12 mouse cellular contexts compared by ENCODE assay signal in genomic region chr11:60127863-60128512, GRCm38 (mm10). TPM values are rescaled to one million over a fixed set of nuclear protein-coding genes. Genes with fewer than 3 reads are reported as not detected.
A peak's percentile ranks its signal among the peaks of the same experiment; 100 is the strongest.
DNase-seq lines count a peak whose midpoint lies in the region; ATAC-seq and TF ChIP-seq lines count a peak whose summit lies in the region.
"Had no signal": no experiment of that assay in that cellular context is flagged by ENCODE, and none has a peak within 500 bp of the region (broad histone marks: within the 10 kb centered on the region; RNA-seq: fewer than 3 reads in every experiment).

No protein-coding gene starts in this region.

- H3K27ac ChIP-seq in hindbrain, embryonic 10.5 days = peak overlapping the region; percentile 64
- H3K27ac ChIP-seq in hindbrain, embryonic 12.5 days = no peak overlapping the region; the same call in 1 of the 2 replicates
- 0 out of 2 replicates have a peak overlapping the region, but pooled peaks have one; percentile 4 for H3K27ac ChIP-seq in midbrain, embryonic 12.5 days (replicated peaks)
- H3K27ac ChIP-seq in midbrain, embryonic 13.5 days = no peak overlapping the region
- H3K27ac ChIP-seq in embryonic fibroblast, embryonic 13.5 days (ENCODE audit: insufficient read depth, low read length) = peak overlapping the region; percentile 4; the same call in 1 of the 2 replicates
- H3K27ac ChIP-seq in stomach, embryonic 15.5 days = no peak overlapping the region; the same call in 1 of the 2 replicates
- no peak overlapping the region for H3K27ac ChIP-seq in midbrain, postnatal 0 days (ENCODE audit: low read depth, low read length)

- H3K4me3 ChIP-seq in hindbrain, embryonic 10.5 days = peak overlapping the region; percentile 18
- H3K4me3 ChIP-seq in hindbrain, embryonic 12.5 days = no peak overlapping the region
- no peak overlapping the region for H3K4me3 ChIP-seq in midbrain, embryonic 12.5 days
- no peak overlapping the region for H3K4me3 ChIP-seq in midbrain, embryonic 13.5 days (replicated peaks)
- H3K4me3 ChIP-seq in embryonic fibroblast, embryonic 13.5 days (ENCODE audit: insufficient read depth, low read length) = no peak overlapping the region
- H3K4me3 ChIP-seq in stomach, embryonic 15.5 days (replicated peaks) = no peak overlapping the region
- no peak overlapping the region for H3K4me3 ChIP-seq in midbrain, postnatal 0 days (ENCODE audit: low read depth, low read length)

- TF ChIP-seq CTCF in embryonic fibroblast, embryonic 13.5 days (IDR thresholded peaks at IDR 0.05; ENCODE audit: borderline replicate concordance, insufficient read depth, low read length) = no peak
- no peak for TF ChIP-seq CTCF in midbrain, postnatal 0 days (IDR thresholded peaks at IDR 0.05)

- no peak for DNase-seq in hindbrain, embryonic 10.5 days (ENCODE audit: low spot score)
- DNase-seq in midbrain, postnatal 0 days (ENCODE audit: low spot score) = no peak
- DNase-seq: cerebellum, postnatal 25 days; heart, adult 11 months had no signal

- H3K9ac ChIP-seq in hindbrain, embryonic 12.5 days = no peak overlapping the region
- no peak overlapping the region for H3K9ac ChIP-seq in midbrain, embryonic 12.5 days (replicated peaks)
- H3K9ac ChIP-seq in midbrain, embryonic 13.5 days (replicated peaks) = no peak overlapping the region
- no peak overlapping the region for H3K9ac ChIP-seq in stomach, embryonic 15.5 days
- H3K9ac ChIP-seq in midbrain, postnatal 0 days (replicated peaks; ENCODE audit: low read length, poor library complexity, severe bottlenecking) = no peak overlapping the region

- H3K4me1 ChIP-seq in hindbrain, embryonic 10.5 days (replicated peaks) = peaks cover 51% of the 10 kb centered on the region
- H3K4me1 ChIP-seq in hindbrain, embryonic 12.5 days = peaks cover 29% of the 10 kb centered on the region
- peaks cover 23% of the 10 kb centered on the region for H3K4me1 ChIP-seq in midbrain, embryonic 12.5 days
- H3K4me1 ChIP-seq in midbrain, embryonic 13.5 days (replicated peaks) = peaks cover 26% of the 10 kb centered on the region
- H3K4me1 ChIP-seq in embryonic fibroblast, embryonic 13.5 days (ENCODE audit: control insufficient read depth, insufficient read depth, low read length) = peaks cover 22% of the 10 kb centered on the region
- H3K4me1 ChIP-seq in stomach, embryonic 15.5 days = peaks cover 35% of the 10 kb centered on the region
- no peaks in the 10 kb centered on the region; the same call in 1 of the 2 replicates for H3K4me1 ChIP-seq in midbrain, postnatal 0 days (ENCODE audit: insufficient read depth, low read length)

- no peaks in the 10 kb centered on the region for H3K9me3 ChIP-seq in hindbrain, embryonic 10.5 days
- H3K9me3 ChIP-seq in hindbrain, embryonic 12.5 days (replicated peaks) = no peaks in the 10 kb centered on the region
- no peaks in the 10 kb centered on the region for H3K9me3 ChIP-seq in midbrain, embryonic 12.5 days
- no peaks in the 10 kb centered on the region for H3K9me3 ChIP-seq in midbrain, embryonic 13.5 days
- no peaks in the 10 kb centered on the region for H3K9me3 ChIP-seq in stomach, embryonic 15.5 days
- no peaks in the 10 kb centered on the region for H3K9me3 ChIP-seq in midbrain, postnatal 0 days (ENCODE audit: low read length)

- TF ChIP-seq POLR2A in embryonic fibroblast, embryonic 13.5 days (IDR thresholded peaks at IDR 0.05; ENCODE audit: low read depth, low read length) = no peak

- H3K27me3 ChIP-seq in hindbrain, embryonic 10.5 days (ENCODE audit: insufficient read depth, poor library complexity, severe bottlenecking) = no peaks in the 10 kb centered on the region
- H3K27me3 ChIP-seq in hindbrain, embryonic 12.5 days = no peaks in the 10 kb centered on the region
- no peaks in the 10 kb centered on the region for H3K27me3 ChIP-seq in midbrain, embryonic 12.5 days
- H3K27me3 ChIP-seq in midbrain, embryonic 13.5 days = no peaks in the 10 kb centered on the region
- H3K27me3 ChIP-seq in stomach, embryonic 15.5 days (replicated peaks) = no peaks in the 10 kb centered on the region
- no peaks in the 10 kb centered on the region for H3K27me3 ChIP-seq in midbrain, postnatal 0 days (ENCODE audit: insufficient read depth, low read length)

- no peak overlapping the region for H3K4me2 ChIP-seq in hindbrain, embryonic 12.5 days (replicated peaks)
- H3K4me2 ChIP-seq in midbrain, embryonic 12.5 days (replicated peaks) = no peak overlapping the region
- H3K4me2 ChIP-seq in midbrain, embryonic 13.5 days (replicated peaks) = no peak overlapping the region
- no peak overlapping the region for H3K4me2 ChIP-seq in stomach, embryonic 15.5 days
- H3K4me2 ChIP-seq in midbrain, postnatal 0 days (ENCODE audit: low read depth, low read length, poor library complexity, severe bottlenecking) = no peak overlapping the region

- WGBS in hindbrain, embryonic 10.5 days = 38% methylated on average over 4 of the region's 4 CpGs
- 53% methylated on average over 4 of the region's 4 CpGs for WGBS in hindbrain, embryonic 12.5 days
- WGBS in midbrain, embryonic 12.5 days = 57% methylated on average over 4 of the region's 4 CpGs
- WGBS in midbrain, embryonic 13.5 days = 52% methylated on average over 4 of the region's 4 CpGs
- WGBS in stomach, embryonic 15.5 days = 39% methylated on average over 4 of the region's 4 CpGs
- whole genome bisulfite sequencing in midbrain, postnatal 0 days = 66% methylated on average over 4 of the region's 4 CpGs

- no peak for ATAC-seq in hindbrain, embryonic 12.5 days (ENCODE audit: low FRiP score)
- no peak for ATAC-seq in midbrain, embryonic 12.5 days (ENCODE audit: low FRiP score, low read depth)
- no peak for ATAC-seq in midbrain, embryonic 13.5 days
- 0 out of 2 replicates have a peak, but pooled peaks have one; percentile 52 for ATAC-seq in stomach, embryonic 15.5 days (ENCODE audit: insufficient read depth, low FRiP score, low read depth)
- no peak for ATAC-seq in midbrain, postnatal 0 days (ENCODE audit: low FRiP score)
- ATAC-seq in frontal cortex, adult (ENCODE audit: low TSS enrichment) = no peak
- ATAC-seq: activated CD4-positive, CD25-positive, alpha-beta regulatory T cell, adult 4 months; forebrain, embryonic 16.5 days had no signal

- no peaks in the 10 kb centered on the region; the same call in 1 of the 2 replicates for H3K36me3 ChIP-seq in hindbrain, embryonic 10.5 days
- H3K36me3 ChIP-seq in hindbrain, embryonic 12.5 days = no peaks in the 10 kb centered on the region
- H3K36me3 ChIP-seq in midbrain, embryonic 12.5 days = no peaks in the 10 kb centered on the region
- no peaks in the 10 kb centered on the region for H3K36me3 ChIP-seq in midbrain, embryonic 13.5 days
- H3K36me3 ChIP-seq in stomach, embryonic 15.5 days = no peaks in the 10 kb centered on the region; the same call in 1 of the 2 replicates
- no peaks in the 10 kb centered on the region for H3K36me3 ChIP-seq in midbrain, postnatal 0 days (ENCODE audit: insufficient read depth, low read length)

RNA-seq across cellular contexts. Expression of gene Rai1, which starts 23.2 kb away (rescaled TPM):
- polyA plus RNA-seq in hindbrain, embryonic 10.5 days (2016; fragmentation: Nextera tagmentation; extraction: Ambion mirVana) = 25.3 and 31.0 TPM in 2 replicates
- polyA plus RNA-seq in hindbrain, embryonic 12.5 days (2016; fragmentation: Nextera tagmentation; extraction: Ambion mirVana) = 40.2 and 43.0 TPM in 2 replicates
- polyA plus RNA-seq in midbrain, embryonic 12.5 days (2016; fragmentation: Nextera tagmentation; extraction: Ambion mirVana) = 28.3 and 36.2 TPM in 2 replicates
- polyA plus RNA-seq in midbrain, embryonic 13.5 days (2015; fragmentation: Nextera tagmentation; extraction: Ambion mirVana) = 32.7 and 33.8 TPM in 2 replicates
- 25.9 and 29.1 TPM in 2 replicates for polyA plus RNA-seq in embryonic fibroblast, embryonic 13.5 days (2011; ENCODE audit: insufficient read length, low read depth, missing spikeins)
- polyA plus RNA-seq in stomach, embryonic 15.5 days (2015; fragmentation: Nextera tagmentation; extraction: Ambion mirVana) = 21.7 and 24.4 TPM in 2 replicates
- 50.7 and 66.8 TPM in 2 replicates for total RNA-seq in midbrain, postnatal 0 days (2014; rRNA removed)
- polyA plus RNA-seq in midbrain, postnatal 0 days (2015; fragmentation: Nextera tagmentation; extraction: Ambion mirVana) = 20.1 and 22.0 TPM in 2 replicates

Comparison
In these comparisons a context has a peak if more than half of its experiments do, and no peak if none do; other contexts are left out.
1. H3K27ac ChIP-seq: peak in hindbrain, embryonic 10.5 days (single experiment), midbrain, embryonic 12.5 days (single experiment) and embryonic fibroblast, embryonic 13.5 days (single experiment); none in hindbrain, embryonic 12.5 days (single experiment), midbrain, embryonic 13.5 days (single experiment), stomach, embryonic 15.5 days (single experiment) and midbrain, postnatal 0 days (single experiment).